Mouse (Mus musculus) MN1 (cell line): Measurements from ENCODE around the gene Rnf186.

Experiments
- DNase-seq: peaks from one replicate; pipeline ENCODE4 v3.0.0-alpha.2; 2016; ENCODE audit warnings: low spot score

Rnf186 gene

GRCm38 (mm10) chr4:139013281-139013680 lies 46.4 kb downstream of the Rnf186 start:
- no peak for DNase-seq

GRCm38 (mm10) chr4:139014793-139015192 lies 47.9 kb downstream of the Rnf186 start:
- no peak for DNase-seq
